Mouse (Mus musculus): ENCODE results near the gene Ankrd27.
"Not testable (repeated sequence)": the region's sequence is repeated elsewhere in the genome, so short reads cannot be mapped to it uniquely, and the experiment has no call there.

The Ankrd27 gene

DNA sequence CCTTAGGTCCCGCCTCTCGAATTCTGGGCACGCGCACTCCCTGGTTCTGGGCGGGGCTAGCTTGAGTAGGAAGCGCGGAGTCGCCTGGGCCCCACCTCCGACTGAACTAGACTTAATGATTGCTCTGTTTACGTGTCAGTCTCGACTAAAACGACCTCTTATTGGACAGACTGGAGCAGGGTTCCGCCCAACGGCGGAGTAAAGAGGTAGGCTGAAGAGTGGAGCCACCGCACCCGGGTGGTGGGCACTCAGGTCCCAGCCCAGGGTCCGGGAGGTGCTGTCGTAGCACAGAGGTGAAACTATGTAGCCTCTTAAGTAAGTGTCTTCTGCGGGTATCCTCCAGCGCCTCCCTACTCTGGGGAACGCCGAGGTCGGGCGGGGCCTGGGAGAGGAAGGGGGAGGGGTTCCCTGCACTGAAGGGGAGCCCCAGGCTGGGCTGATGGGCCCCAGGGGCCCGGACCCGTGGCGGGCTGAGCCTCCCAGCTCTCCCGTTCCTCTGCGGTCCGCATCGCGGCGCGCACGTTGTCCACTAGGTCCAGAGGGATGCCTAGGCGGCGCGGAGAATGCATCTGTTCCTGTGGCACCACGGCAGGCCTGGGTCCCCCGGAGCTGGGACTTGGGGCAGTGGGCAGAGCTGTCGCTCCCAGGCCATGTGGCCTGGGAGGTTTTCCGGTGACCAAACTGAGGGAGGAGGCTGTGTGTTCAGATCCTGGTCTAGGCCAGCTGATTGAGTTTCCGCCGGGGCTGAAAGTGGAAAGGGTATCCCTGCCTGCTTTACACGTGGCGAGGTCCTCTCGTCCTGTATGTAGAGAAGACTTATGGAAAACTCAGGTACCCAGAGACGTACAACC, at the start of gene Ankrd27:
Gene Ankrd27 (plus strand): TSS at position 190 of the 851 bp plus-strand sequence.
- DNase-seq (ENCODE audit: low spot score), result peak; percentile 98

DNA sequence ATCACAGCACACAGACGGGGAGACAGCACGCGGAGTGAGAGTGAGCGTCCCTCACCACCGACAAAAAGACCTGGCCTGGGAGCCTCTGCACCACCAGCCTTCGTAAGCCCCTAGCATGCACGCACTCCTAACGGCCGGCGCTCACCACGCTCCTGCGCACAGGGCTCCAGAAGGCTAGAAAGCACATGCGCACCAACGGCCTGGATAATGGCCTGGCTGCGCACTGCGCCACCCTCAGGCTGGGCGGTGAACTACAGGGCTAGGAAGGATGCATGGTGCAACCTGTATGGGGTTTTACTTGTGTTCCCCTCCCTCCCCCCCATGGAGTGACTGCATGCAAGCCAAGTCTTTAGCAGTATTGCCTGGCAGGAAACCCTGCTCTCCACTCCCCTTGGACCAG, 48.5 kb upstream of the Ankrd27 start, which contains the start of gene Tdrd12:
Gene Tdrd12 (minus strand): TSS at position 184 of the 400 bp plus-strand sequence.
- no peak for DNase-seq (ENCODE audit: low spot score)

DNA sequence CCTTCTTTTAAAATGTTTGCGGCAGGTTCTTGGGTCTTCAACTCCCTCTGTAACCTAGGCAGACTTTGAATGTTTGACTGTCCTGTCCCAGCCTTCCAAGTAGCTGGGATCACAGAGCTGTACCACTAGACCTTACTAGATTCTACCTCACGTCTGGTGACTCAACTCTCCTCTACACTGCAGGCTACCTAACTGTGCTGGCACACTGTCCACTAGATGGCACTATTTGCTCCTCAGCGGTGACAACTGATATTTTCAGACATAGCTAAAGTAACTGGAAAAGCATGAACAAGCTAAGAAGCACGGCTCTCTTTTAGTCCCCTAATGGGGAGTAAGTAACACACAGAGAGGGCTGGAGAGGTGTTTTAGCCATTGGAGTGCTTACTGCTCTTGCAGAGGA, 40.2 kb upstream of the Ankrd27 start:
- DNase-seq (ENCODE audit: low spot score), result peak; percentile 63

DNA sequence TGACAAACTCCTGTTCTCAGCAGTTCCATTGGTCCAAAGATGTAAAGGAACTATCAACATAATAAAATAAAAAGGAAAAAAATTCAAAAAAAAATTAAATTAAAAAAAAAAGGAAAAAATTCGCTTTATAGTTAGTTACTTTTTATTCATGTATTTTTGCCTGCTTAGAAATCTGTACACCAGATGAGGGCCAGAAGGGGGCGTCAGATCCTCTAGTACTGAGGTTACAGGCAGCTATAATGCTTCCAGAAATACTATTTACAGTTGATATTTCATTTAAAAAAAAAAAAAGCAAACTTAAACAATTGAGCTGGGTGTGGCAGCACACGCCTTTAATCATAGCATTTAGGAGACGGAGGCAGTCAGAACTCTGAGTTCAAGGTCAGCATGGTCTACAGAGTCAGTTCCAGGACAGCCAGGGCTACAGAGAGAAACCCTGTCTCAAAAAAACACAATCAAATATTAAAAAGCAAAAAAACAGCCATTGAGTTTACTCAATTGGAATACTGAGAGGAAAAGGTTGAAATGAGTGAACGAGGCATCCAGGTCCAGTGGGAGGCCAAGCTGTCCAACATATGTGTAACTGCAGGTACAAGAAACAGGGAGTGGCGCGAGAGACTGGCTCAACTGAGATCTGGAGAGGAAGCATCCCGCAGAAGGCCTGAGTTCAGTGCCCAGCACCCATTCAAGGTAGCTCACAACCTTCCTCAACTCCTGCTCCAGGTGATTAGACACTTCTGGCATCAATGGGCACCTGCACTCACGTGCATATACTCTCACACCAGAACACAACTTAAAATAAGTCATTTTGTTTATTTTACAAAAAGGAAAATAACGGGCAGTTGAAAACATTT, 32.1 kb upstream of the Ankrd27 start:
- peak; percentile 15 for DNase-seq (ENCODE audit: low spot score)

DNA sequence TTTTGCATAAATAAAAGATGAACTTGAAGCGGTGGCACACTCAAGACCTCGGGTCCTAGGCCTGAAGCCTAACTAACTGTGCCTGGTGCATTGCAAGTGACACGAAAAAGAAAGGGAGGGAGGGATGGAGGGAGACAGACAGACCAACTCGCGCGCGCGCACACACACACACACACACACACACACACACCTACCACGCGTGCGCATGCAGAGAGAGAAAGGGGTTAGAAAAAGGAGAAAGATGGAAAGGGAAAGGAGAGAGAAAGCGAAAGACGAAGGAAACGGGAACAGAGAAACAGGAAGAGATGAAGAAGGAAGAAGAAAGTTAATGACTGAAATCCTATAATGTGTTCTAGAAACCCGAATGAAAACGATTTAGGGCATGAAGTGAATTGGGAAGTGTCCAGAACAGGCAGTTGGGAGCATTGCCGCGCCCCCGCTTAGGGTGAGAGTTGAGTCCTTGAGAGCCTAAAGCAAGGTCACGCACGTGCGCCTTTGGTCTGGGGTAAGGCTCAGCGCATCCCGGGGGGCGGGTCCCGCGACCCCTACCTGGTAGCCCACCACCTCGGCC, 31.4 kb upstream of the Ankrd27 start:
- DNase-seq (ENCODE audit: low spot score), result peak; percentile 9

DNA sequence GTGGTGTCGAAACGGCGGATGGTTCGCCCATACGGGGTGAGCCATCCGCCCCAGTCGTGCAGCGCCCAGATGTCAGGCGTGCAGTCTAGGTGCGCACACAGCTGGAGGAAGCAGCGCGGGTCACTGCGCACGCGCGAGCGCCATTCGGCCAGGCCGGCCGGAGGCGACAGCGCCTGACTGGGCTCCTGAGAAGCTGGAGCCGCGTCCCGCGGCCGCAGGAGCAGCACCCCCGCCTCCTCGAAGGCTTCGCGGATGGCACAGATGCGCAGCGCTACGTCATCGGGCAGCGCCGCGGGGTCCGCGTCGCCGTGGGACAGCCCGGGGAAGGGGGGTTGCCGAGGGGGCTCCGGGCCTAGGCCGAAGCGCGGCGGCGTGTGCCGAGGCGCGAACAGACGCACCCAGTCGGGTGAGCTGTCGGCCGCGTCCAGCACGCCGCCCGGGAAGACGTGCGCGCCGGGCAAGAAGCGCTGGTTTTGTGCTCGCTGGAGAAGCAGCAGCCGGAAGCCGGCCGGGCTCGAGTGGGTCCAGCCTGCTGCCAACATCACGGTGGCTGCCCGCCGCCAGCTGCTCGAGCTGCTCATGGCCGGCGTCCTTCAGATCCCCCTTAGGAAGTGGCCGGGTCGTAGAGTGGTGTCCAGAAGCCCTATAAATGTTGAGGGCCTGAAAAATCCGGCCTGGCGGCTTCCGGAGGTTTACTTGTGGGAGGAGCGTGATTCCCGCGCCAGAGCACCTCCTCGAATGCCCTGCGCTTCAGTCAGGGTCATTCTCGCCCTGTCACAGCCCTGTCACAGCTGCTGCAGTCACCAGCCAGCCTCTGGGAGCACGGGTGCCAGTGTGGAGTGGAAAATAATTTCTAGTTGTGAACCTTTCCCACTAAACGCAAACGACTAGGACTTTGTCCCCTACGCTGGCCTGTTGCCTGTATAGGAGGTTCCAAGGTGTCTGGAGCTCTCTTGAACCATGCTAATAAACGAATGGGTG, 30.5 kb upstream of the Ankrd27 start:
- peak; percentile 54 for DNase-seq (ENCODE audit: low spot score)

DNA sequence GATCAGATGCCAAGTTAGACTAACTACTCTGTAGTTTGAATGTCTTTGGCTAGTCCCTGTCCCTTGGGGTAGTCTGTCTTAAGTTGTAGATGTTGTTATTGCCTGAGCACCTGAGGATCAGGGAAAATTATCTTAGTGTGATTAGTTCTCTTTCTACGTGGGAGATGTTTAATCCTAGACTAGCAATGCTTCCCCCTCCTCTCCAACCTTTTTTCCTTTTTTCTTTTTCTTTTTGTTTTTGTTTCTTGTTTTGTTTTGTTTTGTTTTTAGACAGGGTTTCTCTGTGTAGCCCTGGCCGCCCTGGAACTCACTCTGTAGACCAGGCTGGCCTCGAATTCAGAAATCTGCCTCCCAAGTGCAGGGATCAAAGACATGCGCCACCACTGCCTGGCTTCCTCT, 29.8 kb upstream of the Ankrd27 start, which contains the start of gene Nudt19:
Gene Nudt19 (minus strand): TSS at position 100 of the 399 bp plus-strand sequence.
- DNase-seq (ENCODE audit: low spot score), result no peak

DNA sequence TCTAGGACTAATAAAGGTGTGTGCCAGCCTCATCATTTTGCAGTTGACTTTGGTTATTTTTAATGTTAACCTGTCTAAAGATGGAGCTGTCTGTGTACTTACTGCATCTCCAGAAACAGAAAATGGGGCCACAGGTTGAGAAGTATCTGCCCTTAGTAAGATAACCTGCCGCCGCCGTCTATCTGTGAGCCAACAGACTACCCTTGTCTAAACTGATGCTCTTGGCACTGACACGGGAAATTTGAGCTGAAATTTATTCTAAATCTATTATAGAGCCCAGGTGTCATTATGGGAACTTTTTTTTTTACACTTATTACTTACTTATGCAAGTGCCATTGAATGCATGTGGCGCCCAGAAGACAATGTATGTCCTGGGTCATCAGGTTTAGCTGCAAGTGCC, 29.1 kb upstream of the Ankrd27 start:
- no peak for DNase-seq (ENCODE audit: low spot score)

DNA sequence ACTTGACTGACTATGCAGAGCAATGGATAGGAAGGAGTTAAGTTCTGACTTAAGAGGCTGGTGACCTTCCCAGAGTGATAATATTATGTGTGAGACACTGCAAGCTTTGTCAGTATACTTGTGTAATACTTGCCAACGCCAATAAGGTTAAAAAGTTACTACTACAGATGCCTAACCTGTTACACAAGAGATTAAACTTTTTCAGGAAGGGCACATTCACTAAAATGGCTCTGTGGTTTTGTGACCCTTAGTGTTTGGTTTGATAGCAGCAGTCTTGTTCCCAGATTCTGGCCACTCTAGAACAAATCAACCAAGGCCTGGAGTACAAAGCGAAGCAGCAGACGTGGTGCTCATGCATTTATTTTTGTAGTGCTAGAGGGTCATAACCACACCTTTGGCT, 28.5 kb upstream of the Ankrd27 start:
- DNase-seq (ENCODE audit: low spot score), result no peak

DNA sequence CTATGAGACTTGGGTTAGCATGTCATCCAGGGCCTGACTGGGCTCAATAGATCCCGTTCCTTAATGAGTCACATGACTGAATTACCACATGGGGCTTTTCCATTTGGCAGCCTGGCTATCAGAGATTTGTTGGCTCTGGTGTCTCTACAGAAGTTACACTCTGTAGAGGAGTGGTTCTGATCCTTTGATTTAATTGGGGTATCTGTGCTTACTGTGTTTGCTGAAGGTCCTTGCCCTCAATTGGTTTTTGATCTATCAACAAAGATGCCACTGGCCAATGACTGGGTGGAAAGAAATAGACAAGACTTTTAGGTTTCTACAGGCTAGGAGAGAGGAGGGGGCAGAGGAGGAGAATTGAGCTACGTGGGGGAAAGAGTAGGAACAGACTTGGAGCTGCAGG, 27.4 kb upstream of the Ankrd27 start:
- no peak for DNase-seq (ENCODE audit: low spot score)

DNA sequence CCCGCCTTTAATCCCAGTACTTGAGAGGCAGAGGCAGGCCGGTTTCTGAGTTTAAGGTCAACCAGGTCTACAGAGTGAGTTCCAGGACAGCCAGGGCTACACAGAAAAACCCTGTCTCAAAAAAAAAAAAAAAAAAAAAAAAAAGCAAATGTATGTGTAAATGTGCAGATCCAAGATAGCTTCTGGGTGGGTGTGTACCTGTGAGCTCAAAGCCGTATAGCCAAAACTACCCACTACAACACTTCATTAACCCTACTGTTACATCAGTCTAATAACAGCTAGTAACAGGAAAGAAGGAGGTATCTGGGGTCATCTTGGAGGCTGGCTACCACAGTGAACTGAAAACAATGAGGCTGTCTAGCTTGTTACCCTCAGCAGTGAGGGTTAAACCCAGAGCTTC, 26.2 kb upstream of the Ankrd27 start:
- no peak for DNase-seq (ENCODE audit: low spot score)

DNA sequence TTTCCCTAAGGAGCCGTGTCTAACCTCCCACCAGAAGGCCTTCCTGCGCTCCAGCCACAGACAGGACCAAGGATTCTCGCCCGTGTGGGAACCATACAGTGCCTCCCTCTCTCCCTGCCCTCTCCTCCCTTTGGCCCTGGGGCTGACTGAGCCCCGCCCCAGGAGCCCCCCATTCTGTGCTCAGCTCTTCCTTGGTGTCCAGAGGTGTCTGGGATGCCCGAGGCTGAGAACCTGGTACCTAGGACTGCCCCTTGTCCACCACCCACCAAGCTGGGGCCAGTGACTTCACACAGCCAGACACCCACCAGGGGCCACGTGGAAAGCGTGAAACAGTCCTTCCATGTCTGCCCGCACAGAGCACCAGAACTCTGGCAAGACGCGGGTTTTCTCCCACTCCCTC, 23.0 kb upstream of the Ankrd27 start:
- DNase-seq (ENCODE audit: low spot score), result no peak

DNA sequence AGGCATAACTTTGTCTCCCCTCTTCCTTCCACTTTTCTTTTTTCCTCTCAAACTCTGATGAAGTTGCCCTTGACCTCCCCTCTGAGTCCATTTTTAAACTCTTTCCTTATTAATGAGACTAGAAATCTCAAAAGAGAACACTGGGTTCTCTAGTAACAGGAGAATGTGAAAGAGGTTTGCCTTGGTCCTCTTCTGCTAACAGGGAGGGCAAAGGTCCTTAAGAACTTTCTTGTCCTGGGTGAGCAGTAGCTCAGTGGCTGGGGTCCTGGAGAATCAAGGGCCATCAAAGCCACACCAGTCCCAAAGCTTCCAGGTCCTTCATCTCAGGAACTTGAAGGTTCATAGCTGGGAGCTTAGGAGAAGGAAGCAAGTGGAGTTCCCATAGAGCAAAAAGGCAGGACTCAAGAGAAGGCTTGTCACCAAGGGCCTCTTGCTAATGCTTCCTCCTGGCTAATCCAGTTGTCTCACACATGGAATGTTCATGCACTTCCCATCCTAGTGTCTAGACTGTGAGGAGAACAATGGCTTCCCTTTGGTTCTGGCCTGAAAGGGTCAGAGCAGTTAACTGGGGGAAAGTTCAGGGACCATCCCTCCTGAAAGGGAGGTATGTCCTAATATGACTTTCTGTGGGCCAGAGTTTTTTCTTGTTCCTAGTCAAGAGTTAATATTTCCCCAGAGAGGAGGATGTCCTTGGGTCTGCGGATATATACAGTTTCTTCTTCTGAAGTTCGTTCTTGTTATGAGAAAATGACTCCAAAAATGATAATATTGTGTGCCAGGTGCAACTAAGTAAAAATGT, 21.8 kb upstream of the Ankrd27 start:
- no peak for DNase-seq (ENCODE audit: low spot score)

DNA sequence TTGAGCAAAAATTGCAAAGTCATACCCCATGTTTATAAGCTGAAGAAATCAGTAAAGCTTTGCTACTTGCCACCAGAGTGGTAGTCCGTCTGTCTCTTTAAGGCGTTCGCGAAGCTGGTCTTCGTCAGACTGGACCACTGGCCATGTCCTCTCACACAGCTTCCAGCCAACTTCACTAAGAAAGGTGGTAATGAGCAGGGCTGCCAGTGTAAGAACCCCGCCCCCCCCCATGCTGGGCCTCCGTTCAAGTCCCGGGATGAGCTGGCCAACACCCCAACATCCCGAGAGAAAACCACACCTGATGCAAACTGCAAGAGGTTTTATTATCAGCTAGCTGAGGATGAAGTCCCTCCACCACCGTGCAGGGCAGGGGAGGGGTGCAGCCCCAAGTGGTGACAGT, 21.2 kb upstream of the Ankrd27 start:
- not testable (repeated sequence) for DNase-seq (ENCODE audit: low spot score)

DNA sequence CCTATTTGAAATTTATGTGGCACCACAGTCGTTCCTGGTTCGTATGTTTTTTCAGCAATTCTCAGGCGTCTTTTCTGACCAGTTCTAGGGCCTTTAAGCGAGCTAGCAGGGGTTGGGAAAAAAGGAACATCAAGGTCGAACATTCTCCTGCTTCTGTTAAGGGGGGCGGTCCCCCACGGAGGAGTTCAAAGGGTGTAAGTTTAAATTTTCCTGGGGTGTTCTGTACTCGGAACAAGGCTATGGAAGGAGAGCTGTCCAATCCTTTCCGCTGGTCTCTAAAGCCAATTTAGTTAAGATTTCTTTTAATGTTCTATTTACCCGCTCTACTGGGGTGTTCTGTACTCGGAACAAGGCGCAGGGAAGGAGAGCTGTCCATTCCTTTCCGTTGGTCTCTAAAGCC, 20.1 kb upstream of the Ankrd27 start:
- DNase-seq (ENCODE audit: low spot score), result not testable (repeated sequence)

DNA sequence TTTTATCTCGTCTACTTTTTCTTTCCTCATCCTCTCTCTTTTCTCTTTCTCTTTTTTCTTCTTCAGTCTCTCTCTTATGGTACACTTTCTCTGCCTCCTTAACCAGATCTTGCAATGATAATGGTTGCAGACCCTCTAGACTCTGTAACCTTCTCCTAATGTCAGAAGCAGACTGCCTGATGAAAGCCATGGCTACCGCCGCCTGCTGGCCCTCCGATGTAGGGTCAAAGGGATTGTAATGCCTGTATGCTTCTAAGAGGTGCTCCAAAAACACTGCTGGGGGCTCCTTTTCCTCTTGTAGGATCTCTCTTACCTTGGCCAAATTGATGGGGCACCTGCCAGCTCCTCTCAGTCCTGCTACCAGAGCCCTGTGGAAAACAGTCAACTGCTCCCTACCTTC, 16.3 kb upstream of the Ankrd27 start:
- not testable (repeated sequence) for DNase-seq (ENCODE audit: low spot score)

DNA sequence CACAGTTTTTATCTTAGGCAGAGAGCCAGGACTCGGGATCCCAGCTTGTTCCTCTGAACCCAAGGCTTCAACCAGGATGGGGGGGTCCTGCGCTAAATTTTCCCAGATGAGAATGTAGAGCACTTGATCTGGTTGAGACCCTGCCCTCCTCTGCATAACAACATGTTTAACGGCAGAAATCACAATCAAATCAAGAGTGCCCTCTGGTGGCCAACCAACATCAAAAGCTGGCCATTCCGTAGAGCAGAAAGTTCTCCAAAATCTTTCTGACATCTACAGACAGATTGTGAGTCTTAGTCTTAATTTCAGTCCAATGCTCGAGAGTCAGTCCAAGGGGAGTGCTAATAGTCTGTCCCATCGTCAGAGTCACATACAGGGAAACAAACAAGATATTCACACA, 15.2 kb upstream of the Ankrd27 start:
- DNase-seq (ENCODE audit: low spot score), result not testable (repeated sequence)

DNA sequence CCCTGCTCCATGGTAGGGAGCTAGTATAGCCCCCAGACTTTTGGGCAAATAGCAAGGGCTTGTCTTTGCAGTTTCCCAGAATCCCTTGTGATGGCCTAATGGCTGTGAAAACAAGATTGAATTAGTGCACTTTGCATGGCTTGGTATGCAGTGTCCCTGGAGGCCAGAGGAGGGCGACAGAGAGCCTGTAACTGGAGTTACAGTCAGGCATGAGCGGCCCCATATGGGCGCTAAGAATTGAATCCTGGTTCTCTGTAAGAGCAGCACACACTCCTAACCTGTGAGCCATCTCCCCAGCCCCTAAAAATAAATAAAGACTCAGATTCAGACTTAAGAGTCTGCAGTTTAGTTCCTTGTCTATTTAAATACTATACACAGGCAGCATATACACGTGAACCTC, 6.2 kb upstream of the Ankrd27 start:
- no peak for DNase-seq (ENCODE audit: low spot score)

DNA sequence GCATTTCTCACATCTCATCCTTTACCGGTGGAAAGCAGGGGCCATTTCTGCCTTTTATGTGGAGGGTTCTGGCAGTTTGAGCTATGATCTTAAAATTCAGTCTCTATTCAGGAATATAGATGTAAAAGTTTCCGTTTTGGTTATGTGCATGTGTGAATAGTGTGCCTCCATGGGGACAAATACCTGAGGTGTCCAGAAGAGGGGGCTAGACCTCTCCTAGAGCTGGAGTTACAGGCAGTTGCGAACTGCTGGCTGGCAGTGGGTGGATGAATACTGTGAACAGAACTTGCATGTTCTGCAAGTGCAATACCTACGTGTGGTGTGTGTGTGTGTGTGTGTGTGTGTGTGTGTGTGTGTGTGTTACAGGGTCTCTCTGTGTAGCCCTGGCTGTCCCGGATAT, 3.3 kb upstream of the Ankrd27 start:
- no peak for DNase-seq (ENCODE audit: low spot score)

DNA sequence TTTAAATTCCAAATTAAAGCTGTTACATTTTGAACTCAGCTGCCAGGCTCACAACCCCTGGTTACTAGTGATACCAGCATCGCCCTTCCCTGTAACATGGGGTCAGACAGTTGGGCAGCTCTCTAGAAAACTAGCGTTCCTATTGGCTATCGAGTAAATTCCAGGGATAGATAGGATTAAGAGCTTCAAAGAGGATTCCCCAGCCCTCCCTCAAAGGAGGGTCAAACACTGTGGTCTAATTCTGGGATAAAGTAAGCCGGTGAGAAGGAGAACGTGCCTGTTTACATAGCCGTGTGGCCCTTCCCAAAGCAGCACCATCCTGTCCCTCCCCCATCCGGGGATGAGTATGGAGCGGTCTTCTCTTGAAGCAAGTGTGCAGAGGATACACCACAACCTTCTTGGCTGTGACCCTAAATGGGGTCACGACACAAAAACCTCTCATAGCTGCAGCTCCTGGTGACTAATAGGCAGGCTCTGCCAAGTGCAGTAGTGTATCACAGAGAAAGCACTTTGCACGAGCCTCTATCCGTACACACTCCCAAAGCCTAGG, 2.5 kb upstream of the Ankrd27 start:
- no peak for DNase-seq (ENCODE audit: low spot score)
